Mouse (Mus musculus) liver, postnatal 0 days (tissue): ENCODE data around the gene Arrb1.

Source experiments
- CTCF ChIP-seq: sonication (generic); IDR thresholded peaks from 2 replicates; pipeline ENCODE4 v1.5.1; 2016; ENCODE audit warnings: antibody characterized with exemption, low read depth
- EP300 ChIP-seq: IDR thresholded peaks from 2 replicates; pipeline ENCODE4 v1.6.1; 2016; ENCODE audit warnings: antibody characterized with exemption, low read depth, mild to moderate bottlenecking

DNA sequence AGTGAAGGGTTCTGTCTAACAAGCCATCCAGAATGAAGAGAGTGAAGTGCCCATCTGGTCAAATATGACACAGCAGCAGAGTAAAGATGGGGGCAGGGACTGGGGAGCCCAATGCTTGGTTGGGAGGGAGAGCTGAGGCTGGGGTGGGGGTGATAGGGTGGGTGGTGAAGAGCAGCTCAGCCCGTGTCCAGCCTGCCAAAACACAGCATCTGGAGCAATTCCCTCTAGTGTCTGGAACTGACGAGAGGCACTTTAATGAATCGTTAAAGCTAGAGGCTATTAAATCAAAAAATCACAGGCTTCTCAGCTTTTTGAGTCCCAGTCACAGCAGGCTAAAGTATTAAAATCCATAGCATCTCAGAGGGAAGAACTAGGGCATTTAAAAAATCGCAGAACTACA, 114.3 kb downstream of the Arrb1 start:
- TF ChIP-seq CTCF = no peak
- no peak for TF ChIP-seq EP300
